Mouse (Mus musculus) liver (tissue): ENCODE data around the gene Shoc2.
"Not testable (repeated sequence)": the region's sequence is repeated elsewhere in the genome, so short reads cannot be mapped to it uniquely, and the experiment has no call there.

Source experiments
- DNase-seq: peaks from one replicate; pipeline ENCODE4 v3.0.0-alpha.2; 2020; ENCODE audit warnings: mixed read lengths

Gene Shoc2

GRCm38 (mm10) chr19:53933050-53933449, 11.1 kb upstream of the Shoc2 start:
- no peak for DNase-seq

- DNase-seq: no peak
Measured at GRCm38 (mm10) chr19:53934046-53934445, 10.1 kb upstream of the Shoc2 start.

- DNase-seq: no peak
Measured at GRCm38 (mm10) chr19:53939467-53939866, 4.6 kb upstream of the Shoc2 start.

GRCm38 (mm10) chr19:53941139-53941538, 3.0 kb upstream of the Shoc2 start:
- peak; percentile 37 for DNase-seq

GRCm38 (mm10) chr19:53942342-53942741, 1.8 kb upstream of the Shoc2 start:
- no peak for DNase-seq

- DNase-seq: no peak
Measured at GRCm38 (mm10) chr19:53944786-53945169, 672 bp downstream of the Shoc2 start.

GRCm38 (mm10) chr19:53945171-53946042, 1.3 kb downstream of the Shoc2 start:
- DNase-seq: peak; percentile 68

- peak; percentile 20 for DNase-seq
Measured at GRCm38 (mm10) chr19:53957513-53957912, 13.4 kb downstream of the Shoc2 start.

GRCm38 (mm10) chr19:53962511-53962910, 18.4 kb downstream of the Shoc2 start:
- no peak for DNase-seq

GRCm38 (mm10) chr19:53964347-53964746, 20.2 kb downstream of the Shoc2 start:
- not testable (repeated sequence) for DNase-seq

GRCm38 (mm10) chr19:53964910-53965633, 21.0 kb downstream of the Shoc2 start:
- DNase-seq: peak; percentile 21

- DNase-seq: no peak
Measured at GRCm38 (mm10) chr19:53969226-53969625, 25.1 kb downstream of the Shoc2 start.

- DNase-seq: no peak
Measured at GRCm38 (mm10) chr19:53971938-53972337, 27.8 kb downstream of the Shoc2 start.

GRCm38 (mm10) chr19:53973656-53974055, 29.6 kb downstream of the Shoc2 start:
- DNase-seq: no peak

- peak; percentile 12 for DNase-seq
Measured at GRCm38 (mm10) chr19:53982041-53982440, 37.9 kb downstream of the Shoc2 start.

- DNase-seq: peak; percentile 40
Measured at GRCm38 (mm10) chr19:53983336-53983735, 39.2 kb downstream of the Shoc2 start.

GRCm38 (mm10) chr19:53984628-53985027, 40.5 kb downstream of the Shoc2 start:
- peak; percentile 36 for DNase-seq

- DNase-seq: no peak
Measured at GRCm38 (mm10) chr19:53990538-53990937, 46.4 kb downstream of the Shoc2 start.

- no peak for DNase-seq
Measured at GRCm38 (mm10) chr19:53993860-53994259, 49.8 kb downstream of the Shoc2 start.

- no peak for DNase-seq
Measured at GRCm38 (mm10) chr19:53994276-53994675, 50.2 kb downstream of the Shoc2 start.

- no peak for DNase-seq
Measured at GRCm38 (mm10) chr19:54010973-54011372, 66.9 kb downstream of the Shoc2 start.

- DNase-seq: no peak
Measured at GRCm38 (mm10) chr19:54014999-54015398, 70.9 kb downstream of the Shoc2 start.

- DNase-seq: no peak
Measured at GRCm38 (mm10) chr19:54015503-54015902, 71.4 kb downstream of the Shoc2 start.

GRCm38 (mm10) chr19:54035100-54035499, 91.0 kb downstream of the Shoc2 start:
- DNase-seq: no peak
